Comparison of ENCODE assay signal across 9 mouse cellular contexts in genomic region chr14:20258185-20259113, GRCm38 (mm10). TPM values are rescaled to one million over a fixed set of nuclear protein-coding genes. Genes with fewer than 3 reads are reported as not detected.
DNase-seq lines count a peak whose midpoint lies in the region; ATAC-seq and TF ChIP-seq lines count a peak whose summit lies in the region.
"Had no signal": no experiment of that assay in that cellular context is flagged by ENCODE, and none has a peak within 500 bp of the region (broad histone marks: within the 10 kb centered on the region; RNA-seq: fewer than 3 reads in every experiment).

No protein-coding gene starts in this region.

- no peak for TF ChIP-seq POLR2A in ES-Bruce4 (IDR thresholded peaks at IDR 0.05; ENCODE audit: insufficient read depth, low read length)

- TF ChIP-seq EP300 in ES-Bruce4 (IDR thresholded peaks at IDR 0.05; ENCODE audit: insufficient read depth, low read depth, low read length) = no peak

- no peak overlapping the region for H3K4me2 ChIP-seq in lung, embryonic 16.5 days (ENCODE audit: low read depth, low read length)
- H3K4me2 ChIP-seq: heart, embryonic 15.5 days had no signal

- peak; percentile 96 for TF ChIP-seq CTCF in ES-Bruce4 (IDR thresholded peaks at IDR 0.05; ENCODE audit: low read depth, low read length)

- H3K27ac ChIP-seq in ES-Bruce4 (ENCODE audit: insufficient read depth, low read length) = no peak overlapping the region
- no peak overlapping the region for H3K27ac ChIP-seq in forebrain, embryonic 10.5 days
- no peak overlapping the region for H3K27ac ChIP-seq in lung, embryonic 16.5 days (ENCODE audit: low read length)
- H3K27ac ChIP-seq: heart, embryonic 15.5 days had no signal

- peak; percentile 69 to 84; a peak in 3 of 4 replicates for ATAC-seq in hematopoietic stem cell, adult 5-6 weeks (replicated peaks in 1 of 2; ENCODE audit: insufficient read depth in 1 of 2, low FRiP score in 2 of 2, low TSS enrichment in 1 of 2, low read depth in 1 of 2, poor library complexity in 2 of 2, severe bottlenecking in 2 of 2)
- peak; percentile 57; the same call in 1 of the 2 replicates for ATAC-seq in lung, embryonic 16.5 days (ENCODE audit: low read depth)

- no peaks in the 10 kb centered on the region for H3K27me3 ChIP-seq in ES-Bruce4 (ENCODE audit: control insufficient read depth, insufficient read depth, low read length, poor library complexity, severe bottlenecking)
- no peaks in the 10 kb centered on the region for H3K27me3 ChIP-seq in forebrain, embryonic 10.5 days (ENCODE audit: poor library complexity, severe bottlenecking)
- no peaks in the 10 kb centered on the region; the same call in 1 of the 2 replicates for H3K27me3 ChIP-seq in lung, embryonic 16.5 days (ENCODE audit: control insufficient read depth, insufficient read depth, low read depth, low read length)

- peak; percentile 27 for DNase-seq in c-Kit-negative CD71-positive TER-119-positive erythroid progenitor cells, embryonic 14.5 days (ENCODE audit: low read depth, low spot score)
- DNase-seq in forebrain, embryonic 10.5 days (ENCODE audit: extremely low spot score, low spot score) = peak; percentile 80
- peak; percentile 69 to 88 for DNase-seq in layer of hippocampus, adult 18-20 months (ENCODE audit: low spot score in 2 of 2)
- DNase-seq in ovary, postnatal 14 days (ENCODE audit: low spot score) = peak; percentile 86
- peak; percentile 75 for DNase-seq in thymus, postnatal 0 days (ENCODE audit: low spot score)

- H3K36me3 ChIP-seq in ES-Bruce4 (ENCODE audit: control insufficient read depth, insufficient read depth, low read length, poor library complexity, severe bottlenecking) = no peaks in the 10 kb centered on the region
- no peaks in the 10 kb centered on the region for H3K36me3 ChIP-seq in forebrain, embryonic 10.5 days (replicated peaks)
- no peaks in the 10 kb centered on the region for H3K36me3 ChIP-seq in lung, embryonic 16.5 days (ENCODE audit: control insufficient read depth, insufficient read depth, low read length)
- H3K36me3 ChIP-seq: heart, embryonic 15.5 days had no signal

- no peaks in the 10 kb centered on the region for H3K4me1 ChIP-seq in ES-Bruce4 (ENCODE audit: control insufficient read depth, insufficient read depth, low read length)
- H3K4me1 ChIP-seq in forebrain, embryonic 10.5 days = peaks cover 5% of the 10 kb centered on the region; the same call in 1 of the 2 replicates
- H3K4me1 ChIP-seq in lung, embryonic 16.5 days (replicated peaks; ENCODE audit: control insufficient read depth, insufficient read depth, low read length) = no peaks in the 10 kb centered on the region
- H3K4me1 ChIP-seq: heart, embryonic 15.5 days had no signal

- H3K9ac ChIP-seq in ES-Bruce4 (ENCODE audit: low read depth, poor library complexity, severe bottlenecking) = no peak overlapping the region
- no peak overlapping the region for H3K9ac ChIP-seq in lung, embryonic 16.5 days (ENCODE audit: low read length)
- H3K9ac ChIP-seq: heart, embryonic 15.5 days had no signal

- no peak overlapping the region for H3K4me3 ChIP-seq in ES-Bruce4 (ENCODE audit: low read depth, low read length)
- H3K4me3 ChIP-seq in forebrain, embryonic 10.5 days = no peak overlapping the region
- H3K4me3 ChIP-seq in lung, embryonic 16.5 days (ENCODE audit: low read length) = no peak overlapping the region
- H3K4me3 ChIP-seq: heart, embryonic 15.5 days had no signal

- H3K9me3 ChIP-seq in ES-Bruce4 (replicated peaks; ENCODE audit: control insufficient read depth, insufficient read depth, low read length, poor library complexity, severe bottlenecking) = no peaks in the 10 kb centered on the region
- peaks cover 4% of the 10 kb centered on the region; the same call in 1 of the 2 replicates for H3K9me3 ChIP-seq in forebrain, embryonic 10.5 days
- no peaks in the 10 kb centered on the region for H3K9me3 ChIP-seq in lung, embryonic 16.5 days (ENCODE audit: control insufficient read depth, low read length)
- H3K9me3 ChIP-seq: heart, embryonic 15.5 days had no signal

- WGBS in forebrain, embryonic 10.5 days = 59% methylated on average over 8 of the region's 8 CpGs
- WGBS in lung, embryonic 16.5 days = 46% methylated on average over 8 of the region's 8 CpGs

RNA-seq across cellular contexts. Expression of gene Kcnk16, which starts 10.6 kb away (rescaled TPM):
- not detected in 2 replicates for polyA plus RNA-seq in ES-Bruce4 (2011; ENCODE audit: insufficient read depth, insufficient read length, low read depth, missing spikeins)
- not detected in 2 replicates for polyA plus RNA-seq in forebrain, embryonic 10.5 days (2016; fragmentation: Nextera tagmentation; extraction: Ambion mirVana)
- total RNA-seq in hematopoietic stem cell, adult 5-6 weeks (2017) = not detected in 2 replicates
- total RNA-seq in layer of hippocampus, adult 18-20 months (2021) = not detected
- polyA plus RNA-seq in lung, embryonic 16.5 days (2015; fragmentation: Nextera tagmentation; extraction: Ambion mirVana) = 0.72 and 0.77 TPM in 2 replicates
- polyA plus RNA-seq in thymus, postnatal 0 days (2015; fragmentation: Nextera tagmentation; extraction: Ambion mirVana) = 0.15 and 0.34 TPM in 2 replicates

RNA-seq across cellular contexts. Expression of gene Nudt13, which starts 36.0 kb away (rescaled TPM):
- 14.0 and 16.1 TPM in 2 replicates for polyA plus RNA-seq in ES-Bruce4 (2011; ENCODE audit: insufficient read depth, insufficient read length, low read depth, missing spikeins)
- 9.9 and 12.0 TPM in 2 replicates for polyA plus RNA-seq in forebrain, embryonic 10.5 days (2016; fragmentation: Nextera tagmentation; extraction: Ambion mirVana)
- 10.2 and 24.5 TPM in 2 replicates for total RNA-seq in hematopoietic stem cell, adult 5-6 weeks (2017)
- total RNA-seq in layer of hippocampus, adult 18-20 months (2021) = 10 to 100 TPM; 21.2 to 27.0 TPM
- 18.0 and 22.8 TPM in 2 replicates for polyA plus RNA-seq in lung, embryonic 16.5 days (2015; fragmentation: Nextera tagmentation; extraction: Ambion mirVana)
- 11.0 and 17.4 TPM in 2 replicates for polyA plus RNA-seq in thymus, postnatal 0 days (2015; fragmentation: Nextera tagmentation; extraction: Ambion mirVana)

Comparison
In these comparisons a context has a peak if more than half of its experiments do, and no peak if none do; other contexts are left out.
1. DNase-seq: peak in every context shown above with its lines; median percentile 86 in ovary, postnatal 14 days; 80 in forebrain, embryonic 10.5 days; 78 in layer of hippocampus, adult 18-20 months; 75 in thymus, postnatal 0 days; 27 in c-Kit-negative CD71-positive TER-119-positive erythroid progenitor cells, embryonic 14.5 days.